Comparison of ENCODE assay signal across 7 mouse cellular contexts in the genomic region with DNA sequence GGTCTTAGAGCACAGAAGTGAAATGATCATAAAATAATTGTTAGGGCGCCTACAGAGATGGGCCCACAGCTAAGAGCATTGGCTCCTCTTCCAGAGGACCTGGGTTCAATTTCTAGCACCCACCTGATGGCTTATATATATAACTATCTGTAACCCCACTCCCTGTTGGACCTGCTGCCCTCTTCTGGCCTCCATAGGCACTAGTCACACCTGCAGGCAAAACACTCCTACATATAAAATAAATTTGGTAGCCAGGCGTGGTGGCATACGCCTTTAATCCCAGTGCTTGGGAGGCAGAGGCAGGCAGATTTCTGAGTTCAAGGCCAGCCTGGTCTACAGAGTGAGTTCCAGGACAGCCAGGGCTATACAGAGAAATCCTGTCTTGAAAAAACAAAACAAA. TPM values are rescaled to one million over a fixed set of nuclear protein-coding genes. Genes with fewer than 3 reads are reported as not detected.
DNase-seq lines count a peak whose midpoint lies in the region; ATAC-seq and TF ChIP-seq lines count a peak whose summit lies in the region.
"Not testable (repeated sequence)": the region's sequence is repeated elsewhere in the genome, so short reads cannot be mapped to it uniquely, and the experiment has no call there.
"Had no signal": no experiment of that assay in that cellular context is flagged by ENCODE, and none has a peak within 500 bp of the region (broad histone marks: within the 10 kb centered on the region; RNA-seq: fewer than 3 reads in every experiment).

No protein-coding gene starts in this region.

- POLR2A ChIA-PET in Patski (lab: Charles Lee) = not testable (repeated sequence)

- not testable (repeated sequence) for H3K4me1 ChIP-seq in ES-Bruce4 (ENCODE audit: control insufficient read depth, insufficient read depth, low read length); intestine, embryonic 16.5 days (ENCODE audit: control insufficient read depth, insufficient read depth, low read length); kidney, postnatal 0 days (replicated peaks; ENCODE audit: insufficient read depth, low read length)
- peaks cover 21% of the 10 kb centered on the region for H3K4me1 ChIP-seq in small intestine, adult 2 months (ENCODE audit: control insufficient read depth, insufficient read depth, insufficient read length, low read length)

- not testable (repeated sequence) for H3K4me2 ChIP-seq in intestine, embryonic 16.5 days (ENCODE audit: low read depth, low read length); kidney, postnatal 0 days (ENCODE audit: low read length)

- WGBS in intestine, embryonic 16.5 days = 87% methylated on average over 3 of the region's 3 CpGs
- WGBS in kidney, postnatal 0 days = 85% methylated on average over 3 of the region's 3 CpGs
- WGBS in small intestine, adult 2 months = 81% methylated on average over 3 of the region's 3 CpGs

- not testable (repeated sequence) for H3K27ac ChIP-seq in ES-Bruce4 (ENCODE audit: insufficient read depth, low read length); kidney, postnatal 0 days
- H3K27ac ChIP-seq in intestine, embryonic 16.5 days (ENCODE audit: low read length) = peak overlapping the region; percentile 41; the same call in 1 of the 2 replicates
- H3K27ac ChIP-seq in small intestine, adult 2 months (ENCODE audit: insufficient read depth, low read depth, low read length) = peak overlapping the region; percentile 80

- not testable (repeated sequence) for H3K9me3 ChIP-seq in ES-Bruce4 (replicated peaks; ENCODE audit: control insufficient read depth, insufficient read depth, low read length, poor library complexity, severe bottlenecking); intestine, embryonic 16.5 days (ENCODE audit: control insufficient read depth, low read length); kidney, postnatal 0 days (replicated peaks; ENCODE audit: low read length)

- CTCF ChIA-PET in Patski (lab: Charles Lee) = interaction anchor here (0.9 kb wide), 1 partner anchor 39 kb away, joined by 3 read pairs; no protein-coding TSS in a partner anchor

- H3K36me3 ChIP-seq in ES-Bruce4 (ENCODE audit: control insufficient read depth, insufficient read depth, low read length, poor library complexity, severe bottlenecking); intestine, embryonic 16.5 days (ENCODE audit: control insufficient read depth, insufficient read depth, low read length); kidney, postnatal 0 days (ENCODE audit: insufficient read depth, low read length); small intestine, adult 2 months (ENCODE audit: control insufficient read depth, insufficient read depth, low read length): not testable (repeated sequence)

- TF ChIP-seq EP300 in ES-Bruce4 (IDR thresholded peaks at IDR 0.05; ENCODE audit: insufficient read depth, low read depth, low read length) = not testable (repeated sequence)

- H3K9ac ChIP-seq in ES-Bruce4 (ENCODE audit: low read depth, poor library complexity, severe bottlenecking); intestine, embryonic 16.5 days (ENCODE audit: low read depth, low read length); kidney, postnatal 0 days (ENCODE audit: low read depth, low read length): not testable (repeated sequence)

- DNase-seq in 416B (ENCODE audit: low read depth) = peak; percentile 21
- not testable (repeated sequence) for DNase-seq in Patski (ENCODE audit: low read depth, low spot score); kidney, postnatal 0 days (ENCODE audit: low spot score)

- ATAC-seq in Patski; intestine, embryonic 16.5 days; kidney, postnatal 0 days (replicated peaks; ENCODE audit: low FRiP score, low read depth): not testable (repeated sequence)

- not testable (repeated sequence) for H3K4me3 ChIP-seq in ES-Bruce4 (ENCODE audit: low read depth, low read length); intestine, embryonic 16.5 days (ENCODE audit: low read length); kidney, postnatal 0 days (replicated peaks; ENCODE audit: low read depth, low read length); small intestine, adult 2 months (ENCODE audit: low read depth, low read length)

- peak; percentile 50 for TF ChIP-seq CTCF in ES-Bruce4 (IDR thresholded peaks at IDR 0.05; ENCODE audit: low read depth, low read length)
- TF ChIP-seq CTCF in Patski (IDR thresholded peaks at IDR 0.05) = peak; percentile 11
- TF ChIP-seq CTCF in kidney, postnatal 0 days (IDR thresholded peaks at IDR 0.05; ENCODE audit: low read depth) = 0 out of 2 replicates have a peak, but pooled peaks have one; percentile 4
- TF ChIP-seq CTCF in small intestine, adult 2 months (IDR thresholded peaks at IDR 0.05; ENCODE audit: extremely low read depth, insufficient read length, insufficient replicate concordance, low read depth, low read length) = peak; percentile 37; the same call in 1 of the 2 replicates

- in situ Hi-C loops in Patski (cut with MboI; ENCODE audit: low pct_unique_long_range_greater_than_20kb) = not testable (repeated sequence)

- H3K27me3 ChIP-seq in ES-Bruce4 (ENCODE audit: control insufficient read depth, insufficient read depth, low read length, poor library complexity, severe bottlenecking); Patski; intestine, embryonic 16.5 days (replicated peaks; ENCODE audit: control insufficient read depth, insufficient read depth, low read length); kidney, postnatal 0 days (ENCODE audit: insufficient read depth, low read length); small intestine, adult 2 months (ENCODE audit: control insufficient read depth, insufficient read depth, low read length): not testable (repeated sequence)

- not testable (repeated sequence) for TF ChIP-seq POLR2A in ES-Bruce4 (IDR thresholded peaks at IDR 0.05; ENCODE audit: insufficient read depth, low read length); small intestine, adult 2 months (IDR thresholded peaks at IDR 0.05; ENCODE audit: low read depth, low read length)

RNA-seq across cellular contexts. Expression of gene Rpa2, which starts 5.0 kb away (rescaled TPM):
- polyA plus RNA-seq in ES-Bruce4 (2011; ENCODE audit: insufficient read depth, insufficient read length, low read depth, missing spikeins) (78.2 and 78.7 TPM in 2 replicates), Patski (2021) (15.5 TPM)
- polyA plus RNA-seq in intestine, embryonic 16.5 days (2015; fragmentation: Nextera tagmentation; extraction: Ambion mirVana) = 66.7 and 76.0 TPM in 2 replicates
- polyA plus RNA-seq in kidney, postnatal 0 days (2015; fragmentation: Nextera tagmentation; extraction: Ambion mirVana) = 60.0 and 65.7 TPM in 2 replicates
- polyA plus RNA-seq in small intestine, adult 2 months (2012; rRNA removed) = 4.8 and 8.7 TPM in 2 replicates

RNA-seq across cellular contexts. Expression of gene Smpdl3b, which starts 6.1 kb away (rescaled TPM):
- polyA plus RNA-seq in ES-Bruce4 (2011; ENCODE audit: insufficient read depth, insufficient read length, low read depth, missing spikeins) (6.3 and 6.4 TPM in 2 replicates), Patski (2021) (14.1 TPM)
- polyA plus RNA-seq in intestine, embryonic 16.5 days (2015; fragmentation: Nextera tagmentation; extraction: Ambion mirVana) = 5.1 and 6.0 TPM in 2 replicates
- polyA plus RNA-seq in kidney, postnatal 0 days (2015; fragmentation: Nextera tagmentation; extraction: Ambion mirVana) = 9.0 and 9.5 TPM in 2 replicates
- polyA plus RNA-seq in small intestine, adult 2 months (2012; rRNA removed) = 126 and 144 TPM in 2 replicates

RNA-seq across cellular contexts. Expression of gene Xkr8, which starts 30.8 kb away (rescaled TPM):
- polyA plus RNA-seq in ES-Bruce4 (2011; ENCODE audit: insufficient read depth, insufficient read length, low read depth, missing spikeins) = 6.3 and 8.1 TPM in 2 replicates
- 2.9 TPM for polyA plus RNA-seq in Patski (2021)
- 3.3 and 3.4 TPM in 2 replicates for polyA plus RNA-seq in intestine, embryonic 16.5 days (2015; fragmentation: Nextera tagmentation; extraction: Ambion mirVana)
- 4.2 and 4.4 TPM in 2 replicates for polyA plus RNA-seq in kidney, postnatal 0 days (2015; fragmentation: Nextera tagmentation; extraction: Ambion mirVana)
- polyA plus RNA-seq in small intestine, adult 2 months (2012; rRNA removed) = 3.2 and 6.0 TPM in 2 replicates

RNA-seq across cellular contexts. Expression of gene Themis2, which starts 33.1 kb away (rescaled TPM):
- polyA plus RNA-seq in ES-Bruce4 (2011; ENCODE audit: insufficient read depth, insufficient read length, low read depth, missing spikeins) = 0.72 and 0.84 TPM in 2 replicates
- not detected for polyA plus RNA-seq in Patski (2021)
- polyA plus RNA-seq in intestine, embryonic 16.5 days (2015; fragmentation: Nextera tagmentation; extraction: Ambion mirVana) = 1.7 TPM in 2 replicates
- 1.0 TPM in 2 replicates for polyA plus RNA-seq in kidney, postnatal 0 days (2015; fragmentation: Nextera tagmentation; extraction: Ambion mirVana)
- 4.0 and 4.9 TPM in 2 replicates for polyA plus RNA-seq in small intestine, adult 2 months (2012; rRNA removed)
- polyA plus RNA-seq: C2C12 had no signal
